Mouse (Mus musculus) limb, embryonic 14.5 days (tissue): ENCODE measurements around the gene Cdc26. TPM values are rescaled to one million over a fixed set of nuclear protein-coding genes. Genes with fewer than 3 reads are reported as not detected.
A peak's percentile ranks its signal among the peaks of the same experiment; 100 is the strongest.

Experiments
- ATAC-seq: fragments of 200-750 bp; cut with Nextera tagmentation; 2 replicates; pipeline ENCODE4 v1.8.0; 2017; ENCODE audit warnings: low read depth, moderate number of reproducible peaks, moderate TSS enrichment; ENCODE audit not compliant: low FRiP score
- DNase-seq: peaks from one replicate; pipeline ENCODE4 v3.0.0-alpha.2; 2015; ENCODE audit warnings: low spot score
- H3K27ac ChIP-seq: fragments of 300-500 bp; sonication (generic); replicated peaks from 2 replicates; pipeline ENCODE4 v1.5.1; 2014; ENCODE audit warnings: low read depth, mild to moderate bottlenecking, low read length, moderate library complexity, mixed read lengths
- H3K27me3 ChIP-seq: fragments of 300-500 bp; sonication (generic); 2 replicates; pipeline ENCODE4 v1.6.1; 2014; ENCODE audit warnings: low read length, mixed read lengths; ENCODE audit not compliant: control insufficient read depth, insufficient read depth
- H3K36me3 ChIP-seq: fragments of 300-500 bp; sonication (generic); 2 replicates; pipeline ENCODE4 v1.6.1; 2014; ENCODE audit warnings: mild to moderate bottlenecking, low read length, moderate library complexity, mixed read lengths; ENCODE audit not compliant: control insufficient read depth, insufficient read depth
- H3K4me1 ChIP-seq: fragments of 300-500 bp; sonication (generic); 2 replicates; pipeline ENCODE4 v1.6.1; 2014; ENCODE audit warnings: antibody characterized with exemption, low read length, mixed read lengths; ENCODE audit not compliant: control insufficient read depth, insufficient read depth
- H3K4me2 ChIP-seq: fragments of 300-500 bp; sonication (generic); replicated peaks from 2 replicates; pipeline ENCODE4 v1.6.1; 2014; ENCODE audit warnings: low read depth, mild to moderate bottlenecking, low read length, moderate library complexity; ENCODE audit not compliant: severe bottlenecking
- H3K4me3 ChIP-seq: fragments of 300-500 bp; sonication (generic); replicated peaks from 2 replicates; pipeline ENCODE4 v1.5.1; 2014; ENCODE audit warnings: low read length
- H3K9ac ChIP-seq: fragments of 300-500 bp; sonication (generic); 2 replicates; pipeline ENCODE4 v1.6.1; 2014; ENCODE audit warnings: mild to moderate bottlenecking, low read depth, low read length, moderate library complexity; ENCODE audit not compliant: severe bottlenecking
- H3K9me3 ChIP-seq: fragments of 300-500 bp; sonication (generic); 2 replicates; pipeline ENCODE4 v1.6.1; 2016; ENCODE audit warnings: low read length; ENCODE audit not compliant: control insufficient read depth
- POLR2A ChIP-seq: fragments of 200-500 bp; IDR thresholded peaks from 2 replicates; pipeline ENCODE4 v1.8.0; 2012; ENCODE audit warnings: inconsistent platforms, mild to moderate bottlenecking, moderate library complexity, borderline replicate concordance; ENCODE audit not compliant: insufficient read depth, insufficient read length; ENCODE audit errors: extremely low read depth
- WGBS: fragments of 180-500 bp; shearing (Covaris S2); extraction: QIAGEN DNeasy Blood & Tissue Kit; methylation state at CpG from one replicate; pipeline ENCODE4 v1.1.7; 2014; 5-methylcytosine and 5-hydroxymethylcytosine counted together
- polyA plus RNA-seq, 2 experiments: library from polyadenylated mRNA; depleted of rRNA in 1 of 2; stranded (reverse) in 1 of 2; unstranded in 1 of 2; fragments of >200 nt; fragmentation: Nextera tagmentation in 1 of 2; extraction: Ambion mirVana in 1 of 2; gene quantifications; 2 replicates each; pipeline versions ENCODE4 v1.2.1 to v1.2.3; 2012 to 2014

The Cdc26 gene
- polyA plus RNA-seq, 2 experiments, result 146 to 190 TPM

DNA sequence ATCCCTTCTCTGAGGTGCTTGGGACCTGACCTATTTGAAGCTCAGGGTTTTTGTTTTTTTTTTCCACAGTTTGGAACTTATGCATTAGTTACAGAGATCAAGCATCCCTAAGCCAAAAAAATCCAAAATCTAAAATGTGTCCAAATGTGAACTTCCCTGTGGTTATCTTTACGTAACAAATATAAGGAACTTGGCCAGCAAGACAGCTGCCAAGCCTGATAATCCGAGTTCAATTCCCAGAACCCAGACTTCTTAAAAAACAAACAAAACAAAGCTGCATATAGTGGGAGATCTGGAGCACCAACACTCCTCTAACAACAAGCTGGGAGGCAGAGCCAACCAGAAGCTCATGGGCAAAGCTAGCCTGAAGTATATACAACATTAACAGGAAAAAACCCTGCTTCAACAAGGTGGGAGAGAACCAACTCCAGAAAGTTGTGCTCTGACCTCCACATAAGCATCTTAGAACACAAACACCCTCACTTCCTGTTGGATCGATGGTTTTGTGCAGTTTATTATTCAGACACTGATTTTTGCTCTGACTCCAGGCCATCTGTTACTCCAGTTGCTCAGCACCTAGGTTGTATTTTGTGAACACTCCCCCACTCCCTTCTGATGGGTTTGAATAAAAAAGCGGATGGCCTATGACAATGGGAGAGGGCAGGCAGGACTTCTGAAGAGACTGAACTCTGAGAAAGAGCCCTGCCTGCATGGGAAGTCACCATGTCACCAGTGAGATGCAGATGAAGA is 10.7 kb downstream of the Cdc26 start:
- H3K27me3 ChIP-seq, result no peaks in the 10 kb centered on the region

DNA sequence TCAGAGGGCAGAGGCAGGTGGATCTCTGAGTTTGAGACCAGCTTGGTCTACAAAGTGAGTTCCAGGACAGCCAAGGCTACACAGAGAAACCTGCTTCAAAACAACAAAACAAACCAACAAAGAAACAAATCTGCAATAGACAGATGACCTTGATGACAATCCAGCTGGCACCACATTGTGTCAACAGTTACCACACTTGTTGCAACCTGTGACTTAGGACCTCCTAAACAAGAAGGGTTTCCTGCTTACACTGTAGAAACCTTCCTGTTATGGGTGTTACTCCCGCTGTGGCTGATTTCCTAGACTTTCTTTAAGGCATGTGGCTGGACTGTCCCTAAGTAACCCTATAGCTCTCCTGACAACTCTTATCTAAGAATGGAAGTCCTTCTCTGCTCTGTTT is 12.6 kb downstream of the Cdc26 start:
- 95% methylated on average over 1 of the region's 1 CpGs for WGBS
- H3K9ac ChIP-seq, result no peak overlapping the region
- no peaks in the 10 kb centered on the region for H3K4me1 ChIP-seq
- no peaks in the 10 kb centered on the region for H3K9me3 ChIP-seq
- no peak overlapping the region for H3K4me3 ChIP-seq
- no peak for TF ChIP-seq POLR2A
- no peaks in the 10 kb centered on the region for H3K27me3 ChIP-seq
- no peak for ATAC-seq
- no peak for DNase-seq
- peaks cover 82% of the 10 kb centered on the region for H3K36me3 ChIP-seq
- no peak overlapping the region for H3K27ac ChIP-seq
- H3K4me2 ChIP-seq, result no peak overlapping the region

More for the DNA sequence above, 10.7 kb downstream of the Cdc26 start:
- DNase-seq (no peak), ATAC-seq (no peak)
- Histone ChIP-seq H3K4me3 (no peak overlapping the region), H3K9ac (no peak overlapping the region), H3K4me2 (no peak overlapping the region), H3K4me1 (no peaks in the 10 kb centered on the region), H3K36me3 (peaks cover 81% of the 10 kb centered on the region), H3K27ac (no peak overlapping the region), H3K9me3 (no peaks in the 10 kb centered on the region)
- no peak for TF ChIP-seq POLR2A
- 85% methylated on average over 4 of the region's 4 CpGs for WGBS

DNA sequence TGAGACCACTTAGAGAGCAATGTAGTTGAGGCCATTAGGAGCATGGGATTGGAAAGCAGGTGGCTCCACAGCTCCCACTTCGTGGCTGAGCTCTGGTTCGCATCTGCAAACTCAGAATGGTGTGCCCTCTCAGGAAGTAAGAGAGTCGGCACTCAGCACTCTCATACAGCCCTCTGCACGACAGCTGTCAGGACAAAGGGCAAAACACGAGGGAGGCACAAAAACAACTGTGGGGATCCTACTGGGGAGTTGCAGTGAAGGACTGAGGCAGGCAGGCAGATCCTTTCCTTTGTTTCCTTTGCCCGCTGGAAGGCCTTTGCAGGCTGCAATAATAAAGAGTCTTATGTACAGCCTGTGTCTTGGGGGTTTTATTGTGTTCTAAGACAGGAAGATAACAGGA is 15.0 kb downstream of the Cdc26 start:
- Histone ChIP-seq H3K9me3 (no peaks in the 10 kb centered on the region), H3K4me3 (no peak overlapping the region), H3K27ac (no peak overlapping the region), H3K9ac (no peak overlapping the region), H3K4me2 (no peak overlapping the region), H3K36me3 (peaks cover 77% of the 10 kb centered on the region), H3K4me1 (no peaks in the 10 kb centered on the region), H3K27me3 (no peaks in the 10 kb centered on the region)
- TF ChIP-seq POLR2A, result no peak
- 54% methylated on average over 6 of the region's 6 CpGs for WGBS
- ATAC-seq (0 out of 2 replicates have a peak, but pooled peaks have one; percentile 38), DNase-seq (no peak)

DNA sequence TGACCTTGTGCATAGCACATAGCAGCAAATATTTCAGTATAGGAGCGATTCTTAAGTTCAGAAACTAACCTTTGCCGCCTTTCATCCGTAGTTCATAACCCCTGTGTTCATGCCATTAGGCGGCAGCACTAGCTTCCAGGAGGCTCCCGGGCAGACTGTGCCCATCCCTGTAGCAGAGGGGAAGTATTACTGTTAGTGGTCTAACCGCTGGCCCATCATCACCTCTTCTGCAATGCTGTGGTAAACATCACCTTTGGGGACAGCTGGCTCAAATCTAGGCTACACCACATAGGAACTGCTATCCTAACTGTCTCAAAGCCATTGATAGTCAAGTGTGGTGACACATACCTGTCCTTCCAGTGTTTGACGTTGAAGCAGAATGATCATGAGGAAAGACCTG is 16.6 kb downstream of the Cdc26 start:
- Histone ChIP-seq H3K27ac (no peak overlapping the region), H3K4me3 (no peak overlapping the region), H3K4me1 (no peaks in the 10 kb centered on the region), H3K27me3 (no peaks in the 10 kb centered on the region), H3K4me2 (no peak overlapping the region), H3K36me3 (peaks cover 69% of the 10 kb centered on the region), H3K9ac (no peak overlapping the region), H3K9me3 (no peaks in the 10 kb centered on the region)
- no peak for DNase-seq
- no peak for ATAC-seq
- WGBS, result 88% methylated on average over 7 of the region's 7 CpGs
- TF ChIP-seq POLR2A, result no peak

DNA sequence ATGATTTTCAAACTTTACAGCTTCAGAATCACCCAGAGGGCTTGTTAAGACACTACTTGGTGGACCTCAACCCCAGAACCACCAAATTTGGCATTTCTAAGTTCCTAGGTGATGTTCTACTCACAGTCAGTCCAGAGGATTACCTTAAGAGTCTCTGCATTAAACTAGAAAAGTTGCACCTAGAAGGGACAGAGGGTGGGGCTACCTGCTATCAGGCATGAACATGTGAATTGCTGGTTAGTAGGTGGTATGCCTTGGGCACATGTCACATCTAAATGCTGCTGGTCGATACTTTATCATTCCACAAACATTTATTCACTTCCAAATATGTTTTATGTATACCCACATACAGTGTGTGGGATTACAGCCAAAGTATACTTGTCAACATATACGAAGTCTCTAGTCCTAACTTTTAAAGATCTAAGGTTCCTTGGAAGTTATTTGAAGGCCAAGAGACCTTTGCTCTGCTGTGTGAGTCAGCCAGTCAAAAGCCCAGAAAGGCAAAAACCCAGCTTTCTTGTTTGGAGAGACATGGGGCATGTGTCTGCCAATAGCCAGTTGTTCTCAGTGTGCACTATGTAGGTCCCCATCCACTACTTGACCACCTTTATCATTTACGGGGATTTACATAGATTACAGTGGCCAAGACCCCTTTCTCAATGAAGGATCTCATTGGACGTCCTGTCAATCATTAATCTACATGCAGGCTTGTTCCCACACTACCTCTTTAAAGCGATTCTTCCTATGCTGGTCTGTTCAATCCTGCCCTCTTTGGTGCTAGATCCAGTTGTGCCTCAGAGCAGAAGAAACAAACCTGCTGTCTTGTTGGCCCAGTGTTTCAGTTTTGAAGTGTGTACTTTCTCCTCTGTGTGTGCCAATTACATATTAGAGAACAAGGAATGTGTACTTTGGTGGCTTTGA is 18.6 kb downstream of the Cdc26 start:
- DNase-seq, result no peak
- Histone ChIP-seq H3K27ac (no peak overlapping the region), H3K4me1 (no peaks in the 10 kb centered on the region), H3K36me3 (peaks cover 48% of the 10 kb centered on the region), H3K27me3 (no peaks in the 10 kb centered on the region), H3K9me3 (no peaks in the 10 kb centered on the region), H3K4me2 (no peak overlapping the region), H3K9ac (no peak overlapping the region), H3K4me3 (no peak overlapping the region)
- 86% methylated on average over 5 of the region's 5 CpGs for WGBS
- no peak for TF ChIP-seq POLR2A
- ATAC-seq, result no peak
